Mouse (Mus musculus) testis, postnatal 14 days (tissue): Measurements from ENCODE around the gene Pld4.

ENCODE experiments used
- DNase-seq: peaks from one replicate; pipeline ENCODE4 v3.0.0; 2021; ENCODE audit warnings: low spot score

Pld4 gene

DNA sequence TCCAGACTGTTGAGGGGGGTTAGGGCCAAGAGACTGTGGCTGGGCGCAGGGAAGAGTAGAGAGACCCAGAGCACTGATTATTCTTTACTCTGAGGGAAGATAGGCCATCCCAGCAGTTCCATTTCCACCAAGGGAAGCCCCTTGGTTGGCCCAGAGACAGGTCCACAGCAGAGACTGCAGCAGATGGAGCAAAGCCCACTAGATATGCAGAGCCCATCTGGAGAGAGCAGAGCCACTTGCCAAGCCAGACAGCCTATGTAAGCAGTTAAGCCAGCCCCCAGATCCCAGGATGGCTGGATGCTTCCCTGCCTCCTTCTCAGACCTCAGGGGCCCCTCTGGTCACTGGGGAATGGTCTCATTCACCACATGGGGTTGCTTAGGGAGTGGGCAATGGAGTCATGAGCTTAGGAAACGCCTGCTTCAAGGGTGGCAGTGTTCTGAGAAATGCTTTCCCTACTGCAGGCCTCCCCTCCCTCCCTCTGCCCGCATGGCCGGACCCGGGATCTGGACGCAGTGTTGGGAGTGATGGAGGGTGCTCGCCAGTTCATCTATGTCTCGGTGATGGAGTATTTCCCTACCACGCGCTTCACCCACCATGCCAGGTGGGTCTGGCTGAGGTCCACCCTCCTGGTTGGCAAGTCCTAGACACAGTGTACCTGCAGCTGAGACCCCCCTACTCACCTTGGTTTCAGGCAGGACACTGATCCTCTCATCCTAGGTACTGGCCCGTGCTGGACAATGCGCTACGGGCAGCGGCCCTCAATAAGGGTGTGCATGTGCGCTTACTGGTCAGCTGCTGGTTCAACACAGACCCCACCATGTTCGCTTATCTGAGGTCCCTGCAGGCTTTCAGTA is 6.8 kb downstream of the Pld4 start:
- no peak for DNase-seq

GRCm38 (mm10) chr12:112768166-112768565 is 7.7 kb downstream of the Pld4 start:
- DNase-seq = no peak

DNA sequence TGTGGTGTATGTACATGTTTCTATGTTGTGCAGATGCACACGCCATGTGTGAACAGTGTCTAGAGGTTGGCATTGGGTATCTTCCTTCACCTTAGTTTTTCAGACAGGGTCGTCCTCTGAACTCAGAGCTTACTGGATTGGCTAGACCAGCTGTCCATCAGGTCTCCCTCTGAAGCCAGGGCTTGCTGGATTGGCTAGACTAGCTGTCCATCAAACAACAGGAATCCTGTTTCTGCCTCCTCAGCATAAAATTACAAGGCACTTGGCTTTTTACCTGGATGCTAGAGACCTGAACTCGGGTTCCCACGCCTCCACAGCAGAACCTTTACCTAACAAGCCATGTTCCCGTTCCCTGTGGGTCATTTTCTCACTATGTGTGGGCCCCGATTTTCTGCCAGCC is 8.6 kb downstream of the Pld4 start:
- no peak for DNase-seq

GRCm38 (mm10) chr12:112769751-112770150 is 9.3 kb downstream of the Pld4 start:
- no peak for DNase-seq

- no peak for DNase-seq
These were observed 9.9 kb downstream of the Pld4 start for GRCm38 (mm10) chr12:112770396-112770795.

- no peak for DNase-seq
These were observed 11.9 kb downstream of the Pld4 start for GRCm38 (mm10) chr12:112772306-112772705.

DNA sequence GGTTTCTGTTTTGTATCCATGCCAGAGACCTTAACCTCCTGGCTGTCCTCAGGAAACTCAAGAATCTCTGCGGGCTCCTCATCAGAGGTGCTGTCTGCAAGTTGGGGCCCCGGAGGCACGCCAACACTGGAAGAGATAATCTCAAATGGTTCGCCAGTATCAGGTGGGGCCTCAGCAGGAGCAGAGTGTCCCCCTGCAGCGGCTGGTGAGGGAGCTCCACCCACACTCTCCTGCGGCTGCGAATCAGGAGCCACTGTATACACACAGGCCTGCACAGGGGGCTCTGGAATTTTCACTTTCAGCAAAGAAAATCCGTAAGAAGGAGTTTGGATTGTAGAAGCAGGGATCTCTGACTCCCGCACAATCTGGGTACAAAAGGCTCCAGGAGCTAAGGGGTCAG is 12.9 kb downstream of the Pld4 start:
- no peak for DNase-seq

DNA sequence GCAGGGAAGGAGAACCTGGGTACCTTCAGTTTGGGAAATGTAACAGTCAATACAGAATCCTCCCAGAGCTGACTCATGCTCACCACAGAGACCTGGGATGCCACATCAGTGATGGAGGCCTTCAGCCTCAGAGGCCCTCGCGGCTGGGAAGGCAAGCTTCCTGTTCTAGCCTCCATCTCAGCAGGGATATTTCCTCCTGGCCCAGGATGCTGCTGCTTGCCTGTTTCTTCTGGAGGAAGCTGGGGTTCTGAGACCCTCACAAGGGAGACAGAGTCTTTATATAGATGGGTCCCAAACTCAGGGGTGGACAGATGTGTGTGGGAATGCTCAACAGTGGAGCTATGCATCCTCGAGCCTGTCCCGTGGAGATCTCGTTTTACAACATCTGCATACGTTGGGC is 13.6 kb downstream of the Pld4 start:
- no peak for DNase-seq

- no peak for DNase-seq
These were observed 14.0 kb downstream of the Pld4 start for GRCm38 (mm10) chr12:112774481-112774880.

DNA sequence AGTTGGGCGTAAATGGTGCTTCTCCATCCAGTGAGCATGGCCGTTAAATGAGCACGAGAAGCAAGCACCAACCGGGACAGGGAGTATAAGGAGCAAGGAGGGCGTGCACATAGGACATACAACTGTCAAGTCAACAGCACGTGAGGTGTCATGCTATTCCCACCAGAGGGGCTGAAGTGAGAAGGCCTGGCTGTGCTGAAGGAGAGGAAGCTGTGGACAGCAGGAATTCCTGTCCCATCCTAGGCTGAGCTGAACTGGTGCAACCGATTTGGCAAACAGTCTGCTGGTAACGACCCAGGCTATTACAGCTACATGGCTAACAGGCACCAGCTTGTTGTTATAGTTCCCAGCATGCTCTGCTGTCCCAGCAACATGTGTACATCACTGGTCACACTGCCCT is 30.6 kb downstream of the Pld4 start:
- no peak for DNase-seq

DNA sequence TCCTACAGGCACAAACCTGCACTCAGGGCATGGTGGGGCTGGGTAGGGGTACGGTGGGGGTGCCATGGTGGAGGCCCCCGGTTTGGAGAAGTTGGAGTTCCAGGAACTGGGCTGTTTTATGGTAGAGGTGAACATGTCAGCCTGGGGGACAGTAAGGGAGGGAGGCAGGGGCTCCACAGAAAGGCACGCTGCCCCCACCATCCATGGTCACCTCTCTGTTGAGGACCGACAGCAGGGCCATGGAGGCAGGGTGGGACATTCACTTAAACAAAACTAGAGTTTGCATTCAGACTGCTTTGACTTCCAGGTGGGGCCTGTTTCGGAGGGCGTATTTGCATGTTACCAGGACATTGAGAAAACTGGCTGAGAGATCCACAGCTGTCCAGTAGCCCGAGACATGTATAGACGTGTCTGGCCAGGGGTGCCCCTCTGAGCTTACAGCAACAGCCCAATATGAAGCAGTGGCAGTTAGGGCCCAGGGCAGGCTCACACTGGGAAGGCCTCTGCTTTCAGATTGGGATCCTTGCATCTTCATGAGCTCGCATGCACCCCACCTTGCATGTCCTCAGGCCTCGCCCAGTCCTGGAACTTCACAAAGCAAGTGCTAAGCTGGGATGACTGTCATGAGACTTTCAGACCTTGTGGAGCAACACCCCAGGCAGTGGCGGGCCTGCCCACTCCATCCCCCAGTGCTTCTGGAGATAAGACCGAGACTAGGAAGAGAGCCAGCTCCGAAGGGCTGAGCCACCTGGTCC is 33.3 kb downstream of the Pld4 start:
- peak; percentile 77 for DNase-seq

GRCm38 (mm10) chr12:112794356-112794816 is 33.9 kb downstream of the Pld4 start:
- no peak for DNase-seq

GRCm38 (mm10) chr12:112794998-112795397 is 34.5 kb downstream of the Pld4 start:
- DNase-seq = no peak

GRCm38 (mm10) chr12:112795466-112796104 is 35.1 kb downstream of the Pld4 start:
- no peak for DNase-seq

DNA sequence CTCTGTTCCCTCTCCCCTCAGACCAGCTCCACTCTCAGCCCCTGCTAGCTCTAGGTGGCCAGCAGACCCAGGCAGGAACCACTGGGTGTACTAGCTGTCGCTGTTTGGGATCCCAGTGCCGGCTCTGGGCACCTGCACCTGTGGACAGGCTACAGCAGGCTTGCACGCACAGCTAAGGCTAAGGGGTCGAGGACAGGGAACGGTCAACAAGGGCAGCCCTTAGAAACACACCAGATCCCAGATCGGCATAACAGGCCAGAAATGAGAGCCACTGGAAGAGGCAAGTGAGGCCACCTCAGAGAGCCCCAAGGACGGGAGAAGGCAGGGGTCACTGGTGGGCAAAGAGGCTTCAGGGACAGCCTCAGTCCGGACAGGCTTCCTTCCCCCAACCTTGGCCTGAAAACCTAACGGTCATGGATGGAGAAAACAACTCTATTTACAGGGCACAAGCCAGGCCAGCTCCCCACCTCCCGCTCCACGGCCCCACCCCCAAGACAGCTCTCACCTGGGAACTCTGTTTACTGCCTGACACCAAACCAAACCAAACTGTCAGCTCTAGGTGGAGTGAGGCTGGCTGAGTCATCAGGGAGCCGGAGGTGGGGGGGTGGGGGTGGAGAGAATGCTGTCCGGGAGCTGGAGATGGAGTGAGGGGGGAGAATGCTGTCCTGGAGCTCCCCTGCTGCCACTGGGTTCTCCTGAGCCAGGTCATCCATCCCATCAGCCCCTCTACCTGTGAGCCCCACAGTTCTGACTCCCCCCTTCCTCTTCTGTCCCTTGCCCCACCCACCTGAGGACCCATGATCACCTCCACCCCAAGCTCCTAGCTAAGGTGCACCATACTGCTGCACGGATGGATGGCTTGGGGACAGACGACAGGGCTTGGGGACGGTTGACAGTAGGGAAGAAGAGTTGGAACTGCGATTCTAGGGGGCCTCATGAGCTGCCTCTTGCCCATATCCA is 36.4 kb downstream of the Pld4 start:
- DNase-seq = no peak

- no peak for DNase-seq
These were observed 37.3 kb downstream of the Pld4 start for GRCm38 (mm10) chr12:112797672-112798331.

- DNase-seq = no peak
These were observed 37.9 kb downstream of the Pld4 start for GRCm38 (mm10) chr12:112798332-112798681.

DNA sequence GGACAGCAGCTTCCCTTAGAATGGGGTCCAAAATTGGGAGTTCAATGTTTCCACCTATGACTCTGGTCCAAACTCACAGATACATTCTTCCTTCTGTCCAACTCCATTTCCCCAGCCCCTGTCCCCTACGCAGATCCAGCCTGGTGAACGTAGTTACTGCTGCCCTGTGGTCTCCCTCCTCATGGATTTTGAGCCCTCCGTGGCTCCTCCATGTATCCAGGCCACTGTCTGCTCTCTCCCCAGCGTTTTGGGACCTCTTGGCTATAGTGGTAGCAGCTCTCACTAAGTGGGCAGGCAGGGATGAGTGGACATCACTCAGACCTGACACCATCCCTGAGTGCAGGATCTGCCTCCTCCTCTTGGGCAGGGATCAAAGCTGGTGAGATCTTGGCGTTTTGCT is 38.3 kb downstream of the Pld4 start:
- DNase-seq = no peak

- no peak for DNase-seq
These were observed 38.9 kb downstream of the Pld4 start for GRCm38 (mm10) chr12:112799237-112799970.

GRCm38 (mm10) chr12:112800476-112800875 is 40.0 kb downstream of the Pld4 start:
- no peak for DNase-seq
